Mouse (Mus musculus) liver, postnatal 0 days (tissue): ENCODE data around the gene Gm8773. TPM values are rescaled to one million over a fixed set of nuclear protein-coding genes. Genes with fewer than 3 reads are reported as not detected.

ENCODE experiments used
- ATAC-seq: fragments of 200-750 bp; cut with Nextera tagmentation; 2 replicates; pipeline ENCODE4 v1.8.0; 2017; ENCODE audit warnings: mild to moderate bottlenecking, moderate library complexity
- DNase-seq: peaks from one replicate; pipeline ENCODE4 v3.0.0-alpha.2; 2016
- H3K27ac ChIP-seq: fragments of 300-500 bp; sonication (generic); 2 replicates; pipeline ENCODE4 v1.5.1; 2014; ENCODE audit warnings: antibody characterized with exemption, moderate library complexity, mild to moderate bottlenecking, low read depth
- H3K27me3 ChIP-seq: fragments of 300-500 bp; sonication (generic); 2 replicates; pipeline ENCODE4 v1.6.1; 2014; ENCODE audit warnings: low read length, control low read depth, mixed read lengths; ENCODE audit not compliant: insufficient read depth
- H3K36me3 ChIP-seq: fragments of 300-500 bp; sonication (generic); replicated peaks from 2 replicates; pipeline ENCODE4 v1.6.1; 2014; ENCODE audit warnings: mild to moderate bottlenecking, control low read depth, low read length, moderate library complexity, mixed read lengths; ENCODE audit not compliant: insufficient read depth
- H3K4me1 ChIP-seq: fragments of 300-500 bp; sonication (generic); 2 replicates; pipeline ENCODE4 v1.6.1; 2014; ENCODE audit warnings: antibody characterized with exemption, mild to moderate bottlenecking, control low read depth; ENCODE audit not compliant: insufficient read depth
- H3K4me2 ChIP-seq: fragments of 300-500 bp; sonication (generic); 2 replicates; pipeline ENCODE4 v1.6.1; 2014; ENCODE audit warnings: low read depth, mild to moderate bottlenecking, low read length, moderate library complexity, mixed read lengths
- H3K4me3 ChIP-seq: fragments of 300-500 bp; sonication (generic); 2 replicates; pipeline ENCODE4 v1.5.1; 2014; ENCODE audit warnings: low read depth, low read length
- H3K9ac ChIP-seq: fragments of 300-500 bp; sonication (generic); replicated peaks from 2 replicates; pipeline ENCODE4 v1.6.1; 2014; ENCODE audit warnings: mild to moderate bottlenecking, moderate library complexity
- H3K9me3 ChIP-seq: fragments of 300-500 bp; sonication (generic); 2 replicates; pipeline ENCODE4 v1.6.1; 2016; ENCODE audit warnings: mild to moderate bottlenecking, control low read depth, low read length, mixed read lengths
- CTCF ChIP-seq: sonication (generic); IDR thresholded peaks from 2 replicates; pipeline ENCODE4 v1.5.1; 2016; ENCODE audit warnings: antibody characterized with exemption, low read depth
- EP300 ChIP-seq: IDR thresholded peaks from 2 replicates; pipeline ENCODE4 v1.6.1; 2016; ENCODE audit warnings: antibody characterized with exemption, low read depth, mild to moderate bottlenecking
- WGBS: fragments of 180-500 bp; shearing (Covaris S2); extraction: QIAGEN DNeasy Blood & Tissue Kit; methylation state at CpG from one replicate; pipeline ENCODE4 v1.1.7; 2014; ENCODE audit not compliant: insufficient replicate concordance; 5-methylcytosine and 5-hydroxymethylcytosine counted together
- polyA plus RNA-seq: library from polyadenylated mRNA; unstranded; fragments of >200 nt; fragmentation: Nextera tagmentation; extraction: Ambion mirVana; gene quantifications from 2 replicates; pipeline ENCODE4 v1.2.1, GENCODE M21; 2015

The Gm8773 gene
- polyA plus RNA-seq, 1 experiment from 2014 or later, result not detected

DNA sequence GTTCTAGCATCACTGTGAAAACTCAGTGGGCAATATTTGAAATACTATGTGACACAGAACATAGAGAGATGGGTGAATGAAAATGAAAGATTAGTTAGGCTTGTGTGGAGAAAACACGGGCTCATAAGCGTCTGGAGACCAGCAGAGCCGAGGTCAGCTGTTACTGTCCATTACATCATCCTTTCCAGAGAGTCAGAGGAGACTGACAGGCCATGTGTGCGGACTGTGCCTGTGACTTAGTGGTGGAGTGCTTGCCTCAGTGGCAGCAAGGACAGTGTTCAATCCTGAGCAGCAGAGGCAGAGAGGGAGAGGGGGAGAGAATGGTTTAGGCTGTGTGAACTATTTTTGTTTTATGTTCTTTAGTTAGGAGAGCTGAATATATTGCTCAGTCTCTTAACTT is 44.7 kb downstream of the Gm8773 start:
- no peak overlapping the region for H3K9ac ChIP-seq
- H3K4me3 ChIP-seq, result no peak overlapping the region
- DNase-seq (no peak), ATAC-seq (no peak)
- TF ChIP-seq EP300, result no peak
- TF ChIP-seq CTCF, result no peak
- H3K4me1 ChIP-seq, result no peaks in the 10 kb centered on the region
- H3K4me2 ChIP-seq, result no peak overlapping the region
- no peaks in the 10 kb centered on the region for H3K36me3 ChIP-seq
- H3K9me3 ChIP-seq, result no peaks in the 10 kb centered on the region
- no peak overlapping the region for H3K27ac ChIP-seq
- WGBS, result 56% methylated on average over 4 of the region's 4 CpGs
- H3K27me3 ChIP-seq, result no peaks in the 10 kb centered on the region

GRCm38 (mm10) chr5:5625491-5625890 is 51.9 kb downstream of the Gm8773 start:
- no peak for DNase-seq
- Histone ChIP-seq H3K9ac (no peak overlapping the region), H3K36me3 (no peaks in the 10 kb centered on the region), H3K4me2 (no peak overlapping the region), H3K27ac (no peak overlapping the region), H3K9me3 (no peaks in the 10 kb centered on the region), H3K4me1 (no peaks in the 10 kb centered on the region), H3K27me3 (no peaks in the 10 kb centered on the region), H3K4me3 (no peak overlapping the region)
- WGBS, result 69% methylated on average over 3 of the region's 3 CpGs
- no peak for ATAC-seq
- TF ChIP-seq CTCF (no peak), EP300 (no peak)

Other genes with a start within 250 kb of the Gm8773 start
- gene Cdk14, start 153.5 kb upstream of the Gm8773 start, polyA plus RNA-seq, result 1.0 and 1.1 TPM in 2 replicates
- not detected in 2 replicates for gene 1700015F17Rik, start 94.7 kb upstream of the Gm8773 start, polyA plus RNA-seq
- 22.3 and 25.1 TPM in 2 replicates for gene Cldn12, start 58.8 kb upstream of the Gm8773 start, polyA plus RNA-seq
- gene Gtpbp10, start 14.3 kb upstream of the Gm8773 start, polyA plus RNA-seq, result 9.3 and 9.9 TPM in 2 replicates
- 0.43 and 0.67 TPM in 2 replicates for gene Cfap69, start 90.4 kb downstream of the Gm8773 start, polyA plus RNA-seq
- 5.1 and 6.2 TPM in 2 replicates for gene Steap2, start 120.8 kb downstream of the Gm8773 start, polyA plus RNA-seq
- gene Steap1, start 175.5 kb downstream of the Gm8773 start, polyA plus RNA-seq, result 1.1 and 1.9 TPM in 2 replicates